Comparison of ENCODE assay signal across 8 mouse cellular contexts in the genomic region with DNA sequence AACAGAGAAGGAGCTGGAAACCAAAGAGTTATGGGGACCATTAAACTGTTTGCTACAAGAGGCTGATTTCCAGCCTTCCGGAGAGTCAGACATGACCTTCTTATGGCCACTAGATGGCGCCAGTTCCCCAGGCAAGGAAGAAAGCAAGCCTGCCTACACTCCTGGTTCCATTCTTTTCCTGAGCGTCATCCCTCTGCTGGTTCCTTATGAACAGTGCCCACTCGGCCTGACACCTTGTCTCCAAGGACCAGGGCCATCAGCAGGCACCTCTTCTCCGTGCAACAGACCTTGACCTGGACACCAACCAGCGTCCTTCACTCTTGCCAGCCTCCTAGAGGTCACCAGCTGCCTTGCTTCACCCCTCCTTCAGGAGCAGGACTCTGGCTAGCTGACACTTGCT. TPM values are rescaled to one million over a fixed set of nuclear protein-coding genes. Genes with fewer than 3 reads are reported as not detected.
A peak's percentile ranks its signal among the peaks of the same experiment; 100 is the strongest.
DNase-seq lines count a peak whose midpoint lies in the region; ATAC-seq and TF ChIP-seq lines count a peak whose summit lies in the region.

No protein-coding gene starts in this region.

- no peaks in the 10 kb centered on the region for H3K9me3 ChIP-seq in heart, postnatal 0 days (replicated peaks; ENCODE audit: control insufficient read depth, low read length)
- no peaks in the 10 kb centered on the region for H3K9me3 ChIP-seq in liver, postnatal 0 days (ENCODE audit: low read length)
- no peaks in the 10 kb centered on the region for H3K9me3 ChIP-seq in neural tube, embryonic 14.5 days (ENCODE audit: control insufficient read depth, low read length)

- TF ChIP-seq CTCF in bone marrow macrophage, adult 2 months (IDR thresholded peaks at IDR 0.05; ENCODE audit: low read depth, low read length) = peak; percentile 87
- TF ChIP-seq CTCF in heart, postnatal 0 days (IDR thresholded peaks at IDR 0.05; ENCODE audit: low read depth) = peak; percentile 97
- TF ChIP-seq CTCF in liver, postnatal 0 days (IDR thresholded peaks at IDR 0.05; ENCODE audit: low read depth) = peak; percentile 96

- TF ChIP-seq EP300 in heart, postnatal 0 days (IDR thresholded peaks at IDR 0.05; ENCODE audit: low read depth) = no peak
- no peak for TF ChIP-seq EP300 in liver, postnatal 0 days (IDR thresholded peaks at IDR 0.05; ENCODE audit: low read depth)

- DNase-seq in ES-CJ7 (ENCODE audit: low read depth, low spot score) = peak; percentile 91
- peak; percentile 83 for DNase-seq in heart, postnatal 0 days (ENCODE audit: low spot score)
- peak; percentile 79 to 84 for DNase-seq in kidney, postnatal 4 days
- peak; percentile 67 for DNase-seq in liver, postnatal 0 days
- peak; percentile 56 for DNase-seq in thymus, postnatal 25 days

- no peak for TF ChIP-seq POLR2A in bone marrow macrophage, adult 2 months (IDR thresholded peaks at IDR 0.05; ENCODE audit: borderline replicate concordance, low read depth, low read length)

- H3K9ac ChIP-seq in heart, postnatal 0 days (replicated peaks; ENCODE audit: low read depth, low read length) = no peak overlapping the region
- H3K9ac ChIP-seq in liver, postnatal 0 days (replicated peaks) = no peak overlapping the region
- H3K9ac ChIP-seq in neural tube, embryonic 14.5 days (replicated peaks; ENCODE audit: low read depth, low read length) = no peak overlapping the region

- no peak overlapping the region for H3K4me2 ChIP-seq in heart, postnatal 0 days (ENCODE audit: low read depth, low read length)
- H3K4me2 ChIP-seq in liver, postnatal 0 days (ENCODE audit: low read depth, low read length) = no peak overlapping the region
- H3K4me2 ChIP-seq in neural tube, embryonic 14.5 days (ENCODE audit: low read depth, low read length) = no peak overlapping the region

- WGBS in heart, postnatal 0 days = 3% methylated on average over 6 of the region's 6 CpGs
- WGBS in liver, postnatal 0 days (ENCODE audit: insufficient replicate concordance) = 3% methylated on average over 6 of the region's 6 CpGs
- WGBS in neural tube, embryonic 14.5 days = 3% methylated on average over 6 of the region's 6 CpGs

- peaks cover 58% of the 10 kb centered on the region for H3K27me3 ChIP-seq in heart, postnatal 0 days (ENCODE audit: control insufficient read depth, insufficient read depth, low read length)
- peaks cover 49% of the 10 kb centered on the region for H3K27me3 ChIP-seq in liver, postnatal 0 days (ENCODE audit: insufficient read depth, low read length)
- H3K27me3 ChIP-seq in neural tube, embryonic 14.5 days (ENCODE audit: control insufficient read depth, insufficient read depth, low read length) = peaks cover 23% of the 10 kb centered on the region

- H3K4me3 ChIP-seq in bone marrow macrophage, adult 2 months (ENCODE audit: insufficient read depth, low read length) = no peak overlapping the region
- H3K4me3 ChIP-seq in heart, postnatal 0 days (ENCODE audit: low read depth, low read length) = no peak overlapping the region
- H3K4me3 ChIP-seq in liver, postnatal 0 days (ENCODE audit: low read depth, low read length) = no peak overlapping the region
- H3K4me3 ChIP-seq in neural tube, embryonic 14.5 days (ENCODE audit: low read depth, low read length) = no peak overlapping the region

- no peaks in the 10 kb centered on the region for H3K36me3 ChIP-seq in heart, postnatal 0 days (replicated peaks; ENCODE audit: control insufficient read depth, insufficient read depth, low read length)
- H3K36me3 ChIP-seq in liver, postnatal 0 days (replicated peaks; ENCODE audit: insufficient read depth, low read length) = no peaks in the 10 kb centered on the region
- H3K36me3 ChIP-seq in neural tube, embryonic 14.5 days (ENCODE audit: control insufficient read depth, insufficient read depth, low read length) = no peaks in the 10 kb centered on the region

- no peak overlapping the region for H3K27ac ChIP-seq in bone marrow macrophage, adult 2 months (ENCODE audit: insufficient read depth, low read depth, low read length)
- no peak overlapping the region for H3K27ac ChIP-seq in heart, postnatal 0 days (ENCODE audit: low read depth)
- no peak overlapping the region for H3K27ac ChIP-seq in liver, postnatal 0 days (ENCODE audit: low read depth)
- H3K27ac ChIP-seq in neural tube, embryonic 14.5 days (ENCODE audit: low read depth, low read length) = no peak overlapping the region

- no peaks in the 10 kb centered on the region for H3K4me1 ChIP-seq in bone marrow macrophage, adult 2 months (ENCODE audit: control insufficient read depth, insufficient read depth, low read length)
- H3K4me1 ChIP-seq in heart, postnatal 0 days (ENCODE audit: control insufficient read depth, insufficient read depth) = peaks cover 6% of the 10 kb centered on the region; the same call in 1 of the 2 replicates
- H3K4me1 ChIP-seq in liver, postnatal 0 days (ENCODE audit: insufficient read depth) = no peaks in the 10 kb centered on the region
- peaks cover 9% of the 10 kb centered on the region; the same call in 1 of the 2 replicates for H3K4me1 ChIP-seq in neural tube, embryonic 14.5 days (ENCODE audit: control insufficient read depth, insufficient read depth, low read length)

- peak; percentile 73 for ATAC-seq in erythroblast, adult 5-6 weeks (replicated peaks; ENCODE audit: low FRiP score, poor library complexity, severe bottlenecking)
- ATAC-seq in heart, postnatal 0 days (ENCODE audit: insufficient read depth, low read depth) = peak; percentile 70; the same call in 1 of the 2 replicates
- peak; percentile 72 for ATAC-seq in liver, postnatal 0 days
- ATAC-seq in neural tube, embryonic 14.5 days (ENCODE audit: low read depth) = peak; percentile 72

RNA-seq across cellular contexts. Expression of gene Dlx3, which starts 2.9 kb away (rescaled TPM):
- not detected in 2 replicates for polyA plus RNA-seq in bone marrow macrophage, adult 2 months (2012; ENCODE audit: insufficient read depth, insufficient read length, missing spikeins)
- not detected in 2 replicates for total RNA-seq in erythroblast, adult 5-6 weeks (2015; ENCODE audit: low replicate concordance)
- total RNA-seq in erythroblast, adult 5-6 weeks (2017; ENCODE audit: low replicate concordance) = not detected in 2 replicates
- not detected in 2 replicates for total RNA-seq in heart, postnatal 0 days (2014; rRNA removed; ENCODE audit: low replicate concordance)
- polyA plus RNA-seq in heart, postnatal 0 days (2015; fragmentation: Nextera tagmentation; extraction: Ambion mirVana) = not detected in 2 replicates
- not detected in 2 replicates for polyA plus RNA-seq in liver, postnatal 0 days (2015; fragmentation: Nextera tagmentation; extraction: Ambion mirVana)
- 0.23 TPM in 1 of 2 replicates, not detected in the other for polyA plus RNA-seq in neural tube, embryonic 14.5 days (2014; fragmentation: Nextera tagmentation; extraction: Ambion mirVana)

RNA-seq across cellular contexts. Expression of gene Dlx4, which starts 29.0 kb away (rescaled TPM):
- polyA plus RNA-seq in bone marrow macrophage, adult 2 months (2012; ENCODE audit: insufficient read depth, insufficient read length, missing spikeins) = not detected in 2 replicates
- not detected in 2 replicates for total RNA-seq in erythroblast, adult 5-6 weeks (2015; ENCODE audit: low replicate concordance)
- 0.70 TPM in 1 of 2 replicates, not detected in the other for total RNA-seq in erythroblast, adult 5-6 weeks (2017; ENCODE audit: low replicate concordance)
- 0.31 TPM in 1 of 2 replicates, not detected in the other for total RNA-seq in heart, postnatal 0 days (2014; rRNA removed; ENCODE audit: low replicate concordance)
- polyA plus RNA-seq in heart, postnatal 0 days (2015; fragmentation: Nextera tagmentation; extraction: Ambion mirVana) = 0.05 and 0.11 TPM in 2 replicates
- 0.08 and 0.17 TPM in 2 replicates for polyA plus RNA-seq in liver, postnatal 0 days (2015; fragmentation: Nextera tagmentation; extraction: Ambion mirVana)
- not detected in 2 replicates for polyA plus RNA-seq in neural tube, embryonic 14.5 days (2014; fragmentation: Nextera tagmentation; extraction: Ambion mirVana)

RNA-seq across cellular contexts. Expression of gene Itga3, which starts 40.4 kb away (rescaled TPM):
- polyA plus RNA-seq in bone marrow macrophage, adult 2 months (2012; ENCODE audit: insufficient read depth, insufficient read length, missing spikeins) = 0.27 and 0.33 TPM in 2 replicates
- not detected in 2 replicates for total RNA-seq in erythroblast, adult 5-6 weeks (2015; ENCODE audit: low replicate concordance)
- total RNA-seq in erythroblast, adult 5-6 weeks (2017; ENCODE audit: low replicate concordance) = not detected in 2 replicates
- 12.2 and 47.8 TPM in 2 replicates for total RNA-seq in heart, postnatal 0 days (2014; rRNA removed; ENCODE audit: low replicate concordance)
- 6.6 and 7.2 TPM in 2 replicates for polyA plus RNA-seq in heart, postnatal 0 days (2015; fragmentation: Nextera tagmentation; extraction: Ambion mirVana)
- 0.97 and 1.0 TPM in 2 replicates for polyA plus RNA-seq in liver, postnatal 0 days (2015; fragmentation: Nextera tagmentation; extraction: Ambion mirVana)
- 13.8 and 13.9 TPM in 2 replicates for polyA plus RNA-seq in neural tube, embryonic 14.5 days (2014; fragmentation: Nextera tagmentation; extraction: Ambion mirVana)
